Mouse (Mus musculus): ENCODE data around the gene Spon1. TPM values are rescaled to one million over a fixed set of nuclear protein-coding genes. Genes with fewer than 3 reads are reported as not detected.

Gene Spon1
- polyA plus RNA-seq, 1 experiment, result 38.2 TPM

DNA sequence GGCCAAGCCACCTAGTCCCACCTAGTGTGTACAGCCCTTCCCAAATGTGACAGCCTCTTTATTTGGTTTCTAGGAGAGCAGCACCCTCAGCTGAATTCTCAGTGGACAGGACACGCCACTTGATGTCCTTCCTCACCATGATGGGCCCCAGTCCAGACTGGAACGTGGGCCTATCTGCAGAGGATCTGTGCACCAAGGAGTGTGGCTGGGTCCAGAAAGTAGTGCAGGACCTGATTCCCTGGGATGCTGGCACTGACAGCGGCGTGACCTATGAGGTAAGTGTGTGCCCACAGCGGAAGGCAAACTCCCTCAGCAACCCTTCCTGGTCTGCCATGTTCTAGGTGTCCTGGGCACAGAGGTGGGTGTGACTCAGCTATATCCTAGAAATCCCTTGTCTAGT lies 263.0 kb downstream of the Spon1 start:
- no peaks in the 10 kb centered on the region for H3K27me3 ChIP-seq (ENCODE audit: control insufficient read depth, insufficient read depth, low read length)
- 72% methylated on average over 5 of the region's 5 CpGs for WGBS
- H3K4me1 ChIP-seq (ENCODE audit: control insufficient read depth, insufficient read depth, low read length), result peaks cover 29% of the 10 kb centered on the region
- no peak overlapping the region for H3K4me3 ChIP-seq (replicated peaks; ENCODE audit: insufficient read depth, low read depth, low read length)
- no peak for DNase-seq
- no peak for TF ChIP-seq CTCF (IDR thresholded peaks at IDR 0.05; ENCODE audit: borderline replicate concordance, insufficient read depth, low read depth, low read length)
- TF ChIP-seq POLR2A (IDR thresholded peaks at IDR 0.05; ENCODE audit: borderline replicate concordance, insufficient read depth, low read length), result no peak
- peak overlapping the region; percentile 47; the same call in 1 of the 2 replicates for H3K27ac ChIP-seq (ENCODE audit: insufficient read depth, low read length)

DNA sequence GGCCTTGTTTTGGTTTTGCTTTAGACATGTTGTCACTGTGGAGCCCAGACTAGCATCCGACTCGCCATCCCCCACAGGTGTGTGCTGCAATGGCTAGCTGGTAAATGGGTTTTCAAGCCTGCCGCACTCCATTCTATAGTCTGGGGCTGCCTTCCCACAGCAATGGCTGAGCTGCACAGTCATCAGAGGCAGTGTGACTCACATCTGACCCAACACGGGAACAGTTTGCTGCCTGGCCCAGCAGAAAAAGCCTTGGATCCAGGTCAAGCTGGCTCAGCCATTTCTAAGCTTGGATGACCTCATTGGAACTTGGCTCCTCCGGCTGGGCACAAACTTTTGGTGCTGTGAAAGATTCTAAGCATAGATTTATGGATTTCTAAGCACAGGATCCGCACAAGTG lies 263.8 kb downstream of the Spon1 start:
- 12% methylated on average over 6 of the region's 6 CpGs for WGBS
- Histone ChIP-seq H3K4me1 (ENCODE audit: control insufficient read depth, insufficient read depth, low read length) (peaks cover 29% of the 10 kb centered on the region), H3K27me3 (ENCODE audit: control insufficient read depth, insufficient read depth, low read length) (no peaks in the 10 kb centered on the region), H3K4me3 (replicated peaks; ENCODE audit: insufficient read depth, low read depth, low read length) (no peak overlapping the region), H3K27ac (ENCODE audit: insufficient read depth, low read length) (peak overlapping the region; percentile 21; the same call in 1 of the 2 replicates)
- peak; percentile 84 to 94 for DNase-seq
- TF ChIP-seq CTCF (IDR thresholded peaks at IDR 0.05; ENCODE audit: borderline replicate concordance, insufficient read depth, low read depth, low read length) (no peak), POLR2A (IDR thresholded peaks at IDR 0.05; ENCODE audit: borderline replicate concordance, insufficient read depth, low read length) (no peak)

DNA sequence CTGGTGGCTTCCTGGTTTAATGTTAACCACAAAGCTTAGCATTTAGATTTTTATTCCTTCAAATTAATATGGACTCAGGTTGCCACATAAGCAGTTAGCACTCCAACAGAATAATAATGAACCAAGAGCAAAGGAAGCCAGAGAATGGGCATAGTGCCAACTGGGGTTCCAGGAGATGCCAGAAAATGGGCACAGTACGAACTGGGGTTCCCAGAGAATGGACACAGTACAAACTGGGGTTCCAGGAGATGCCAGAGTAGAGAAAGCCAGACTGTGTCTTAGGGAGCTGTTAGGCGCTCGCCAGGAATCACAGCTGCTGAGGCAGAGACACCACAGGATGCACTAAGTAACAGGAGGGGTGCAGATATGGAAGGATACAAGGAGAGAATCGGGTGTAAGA lies 271.4 kb downstream of the Spon1 start:
- DNase-seq, result peak; percentile 54 to 67
- 49% methylated on average over 4 of the region's 4 CpGs for WGBS
- peak overlapping the region; percentile 45; the same call in 1 of the 2 replicates for H3K27ac ChIP-seq (ENCODE audit: insufficient read depth, low read length)

DNA sequence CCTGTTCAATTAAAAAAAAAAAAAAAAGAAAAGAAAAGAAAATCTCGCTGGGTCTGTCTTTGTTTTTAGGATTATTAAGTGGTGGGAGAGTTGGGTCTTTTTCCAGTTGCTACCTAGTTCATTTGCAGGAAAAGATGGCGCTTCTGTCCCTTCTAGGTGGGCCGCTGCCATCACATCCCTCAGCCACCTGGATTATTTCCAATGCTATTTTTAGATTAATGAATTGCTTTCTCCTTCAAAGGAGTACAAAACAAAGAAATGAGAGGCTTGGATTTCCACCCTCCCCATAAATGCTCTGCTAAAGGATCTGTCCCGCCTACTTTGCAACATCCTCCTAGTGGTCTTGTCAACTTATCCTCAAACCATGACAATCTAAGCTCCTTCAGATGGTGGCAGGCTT lies 275.6 kb downstream of the Spon1 start:
- no peak for DNase-seq
- TF ChIP-seq CTCF (IDR thresholded peaks at IDR 0.05; ENCODE audit: borderline replicate concordance, insufficient read depth, low read depth, low read length), result no peak
- TF ChIP-seq POLR2A (IDR thresholded peaks at IDR 0.05; ENCODE audit: borderline replicate concordance, insufficient read depth, low read length), result no peak
- H3K27ac ChIP-seq (ENCODE audit: insufficient read depth, low read length), result no peak overlapping the region

More for the DNA sequence above, 271.4 kb downstream of the Spon1 start:
- Histone ChIP-seq H3K4me1 (ENCODE audit: control insufficient read depth, insufficient read depth, low read length) (peaks cover 10% of the 10 kb centered on the region), H3K4me3 (replicated peaks; ENCODE audit: insufficient read depth, low read depth, low read length) (no peak overlapping the region), H3K27me3 (ENCODE audit: control insufficient read depth, insufficient read depth, low read length) (no peaks in the 10 kb centered on the region)
- TF ChIP-seq POLR2A (IDR thresholded peaks at IDR 0.05; ENCODE audit: borderline replicate concordance, insufficient read depth, low read length) (no peak), CTCF (IDR thresholded peaks at IDR 0.05; ENCODE audit: borderline replicate concordance, insufficient read depth, low read depth, low read length) (no peak)

DNA sequence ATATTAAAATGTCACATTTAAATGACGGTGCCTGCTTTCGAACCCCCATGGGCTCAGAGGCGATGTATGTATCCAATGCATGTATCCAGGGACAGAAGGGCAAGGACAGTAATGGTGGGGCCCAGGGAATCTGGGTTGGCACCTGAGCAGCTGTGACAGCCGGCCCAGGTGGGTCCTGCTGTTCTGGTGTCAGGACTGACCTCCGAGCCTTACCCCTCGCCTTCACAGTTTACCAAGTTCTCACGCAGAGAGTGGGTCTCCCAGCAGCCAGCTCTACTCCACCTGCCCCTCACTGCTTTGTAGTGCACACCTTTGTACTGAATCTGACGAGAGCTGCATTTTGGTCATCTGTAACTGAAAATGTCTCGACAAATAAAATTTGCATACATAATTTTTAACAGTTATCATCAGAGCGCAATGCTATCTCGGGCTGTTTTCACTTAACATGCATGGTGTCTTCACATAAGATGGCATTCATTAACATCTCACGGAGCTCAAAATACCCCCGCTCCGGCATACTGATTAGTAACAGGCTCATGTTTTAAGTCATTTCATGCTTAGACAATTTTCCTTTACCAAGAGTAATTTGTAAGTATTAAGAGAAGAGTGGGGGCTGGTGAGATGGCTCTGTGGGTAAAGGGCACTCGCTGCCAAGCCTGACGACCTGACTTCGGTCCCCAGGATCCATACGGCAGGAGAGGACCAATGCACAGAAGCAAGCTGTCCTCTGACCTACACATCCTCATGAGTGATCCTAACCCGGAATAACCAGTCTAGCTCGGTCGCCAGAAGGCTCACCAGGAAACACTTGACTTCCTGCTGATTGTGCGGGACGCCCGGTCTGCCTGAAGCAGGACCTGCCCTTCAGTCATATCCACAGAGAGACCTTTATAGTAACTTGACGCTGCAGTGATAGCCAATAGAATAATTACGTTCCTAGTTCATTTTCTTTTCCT lies 277.5 kb downstream of the Spon1 start:
- Histone ChIP-seq H3K27me3 (ENCODE audit: control insufficient read depth, insufficient read depth, low read length) (no peaks in the 10 kb centered on the region), H3K4me1 (ENCODE audit: control insufficient read depth, insufficient read depth, low read length) (peaks cover 9% of the 10 kb centered on the region), H3K4me3 (replicated peaks; ENCODE audit: insufficient read depth, low read depth, low read length) (no peak overlapping the region), H3K27ac (ENCODE audit: insufficient read depth, low read length) (no peak overlapping the region)
- no peak for TF ChIP-seq CTCF (IDR thresholded peaks at IDR 0.05; ENCODE audit: borderline replicate concordance, insufficient read depth, low read depth, low read length)
- TF ChIP-seq POLR2A (IDR thresholded peaks at IDR 0.05; ENCODE audit: borderline replicate concordance, insufficient read depth, low read length), result no peak
- DNase-seq, result no peak
- WGBS, result 61% methylated on average over 26 of the region's 26 CpGs

More for the DNA sequence above, 275.6 kb downstream of the Spon1 start:
- Histone ChIP-seq H3K27me3 (ENCODE audit: control insufficient read depth, insufficient read depth, low read length) (no peaks in the 10 kb centered on the region), H3K4me1 (ENCODE audit: control insufficient read depth, insufficient read depth, low read length) (peaks cover 17% of the 10 kb centered on the region), H3K4me3 (replicated peaks; ENCODE audit: insufficient read depth, low read depth, low read length) (no peak overlapping the region)
- 81% methylated on average over 4 of the region's 4 CpGs for WGBS

DNA sequence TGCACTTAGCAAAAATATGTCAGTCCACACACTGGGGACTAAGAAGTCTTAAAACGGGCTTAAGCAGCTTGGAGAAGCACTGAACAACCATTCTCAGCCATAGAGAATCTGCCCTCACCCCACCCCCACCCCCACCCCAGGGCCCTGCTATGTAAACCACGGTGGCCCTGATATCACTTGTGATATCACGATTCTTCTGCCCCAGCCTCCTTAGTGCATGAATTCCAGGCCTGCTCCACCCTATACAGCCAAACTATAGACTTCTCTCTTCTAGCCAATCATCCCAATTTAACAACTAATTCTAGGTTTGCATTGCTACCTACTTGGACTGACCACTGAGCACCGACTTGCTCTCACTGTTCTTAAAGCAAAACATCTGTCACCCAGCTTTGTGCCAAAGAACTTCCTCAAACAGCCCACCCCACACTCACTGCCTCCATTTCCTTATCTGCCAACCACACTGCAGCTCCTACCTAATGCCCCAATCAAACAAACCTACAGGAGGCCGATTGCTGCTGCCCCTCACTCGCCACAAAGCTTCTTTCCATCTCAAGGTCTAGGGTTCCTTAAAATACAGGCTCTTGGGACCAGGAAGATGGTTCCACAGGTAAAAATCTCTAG lies 278.2 kb downstream of the Spon1 start:
- DNase-seq, result no peak

DNA sequence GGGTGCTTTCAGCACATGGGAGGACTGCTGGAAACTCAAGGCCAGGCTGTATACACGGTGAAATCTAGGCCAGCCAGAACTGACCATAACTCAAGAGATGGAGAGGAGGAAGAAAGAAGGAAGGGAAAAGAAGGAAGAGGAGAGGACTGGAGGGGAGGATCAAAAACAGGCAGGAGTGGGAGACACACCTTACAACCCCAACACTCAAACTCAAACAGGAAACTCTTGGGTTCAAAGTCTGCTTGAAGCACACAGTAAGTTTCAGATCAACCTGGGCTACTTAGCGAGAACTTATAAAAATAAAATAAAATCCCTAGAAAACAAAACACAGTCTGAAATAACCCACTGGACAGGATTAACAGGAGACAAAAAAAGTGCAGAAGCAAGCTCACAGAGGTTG lies 280.0 kb downstream of the Spon1 start:
- Histone ChIP-seq H3K4me3 (replicated peaks; ENCODE audit: insufficient read depth, low read depth, low read length) (no peak overlapping the region), H3K27ac (ENCODE audit: insufficient read depth, low read length) (no peak overlapping the region), H3K27me3 (ENCODE audit: control insufficient read depth, insufficient read depth, low read length) (no peaks in the 10 kb centered on the region), H3K4me1 (ENCODE audit: control insufficient read depth, insufficient read depth, low read length) (peaks cover 7% of the 10 kb centered on the region)
- WGBS, result 72% methylated on average over 2 of the region's 2 CpGs
- TF ChIP-seq POLR2A (IDR thresholded peaks at IDR 0.05; ENCODE audit: borderline replicate concordance, insufficient read depth, low read length), result no peak
- no peak for TF ChIP-seq CTCF (IDR thresholded peaks at IDR 0.05; ENCODE audit: borderline replicate concordance, insufficient read depth, low read depth, low read length)
- DNase-seq, result no peak

More for the DNA sequence above, 278.2 kb downstream of the Spon1 start:
- peaks cover 9% of the 10 kb centered on the region for H3K4me1 ChIP-seq (ENCODE audit: control insufficient read depth, insufficient read depth, low read length)
- 76% methylated on average over 6 of the region's 6 CpGs for WGBS
- TF ChIP-seq CTCF (IDR thresholded peaks at IDR 0.05; ENCODE audit: borderline replicate concordance, insufficient read depth, low read depth, low read length) (no peak), POLR2A (IDR thresholded peaks at IDR 0.05; ENCODE audit: borderline replicate concordance, insufficient read depth, low read length) (no peak)
- H3K27ac ChIP-seq (ENCODE audit: insufficient read depth, low read length), result no peak overlapping the region
- H3K27me3 ChIP-seq (ENCODE audit: control insufficient read depth, insufficient read depth, low read length), result no peaks in the 10 kb centered on the region
- H3K4me3 ChIP-seq (replicated peaks; ENCODE audit: insufficient read depth, low read depth, low read length), result no peak overlapping the region

Data from cerebellum, adult 2 months (tissue).